Mouse (Mus musculus) intestine, postnatal 0 days (tissue): ENCODE data around the gene Stx4a. TPM values are rescaled to one million over a fixed set of nuclear protein-coding genes. Genes with fewer than 3 reads are reported as not detected.
"Not testable (repeated sequence)": the region's sequence is repeated elsewhere in the genome, so short reads cannot be mapped to it uniquely, and the experiment has no call there.

Source experiments
- ATAC-seq: fragments of 200-750 bp; cut with Nextera tagmentation; 2 replicates; pipeline ENCODE4 v1.8.0; 2017; ENCODE audit warnings: mild to moderate bottlenecking, moderate TSS enrichment, moderate library complexity
- H3K27ac ChIP-seq: fragments of 300-500 bp; sonication (generic); 2 replicates; pipeline ENCODE4 v1.5.1; 2014; ENCODE audit warnings: mild to moderate bottlenecking, low read depth, low read length, moderate library complexity
- H3K27me3 ChIP-seq: fragments of 300-500 bp; sonication (generic); replicated peaks from 2 replicates; pipeline ENCODE4 v1.6.1; 2014; ENCODE audit warnings: low read length, mixed read lengths; ENCODE audit not compliant: control insufficient read depth, insufficient read depth
- H3K36me3 ChIP-seq: fragments of 300-500 bp; sonication (generic); 2 replicates; pipeline ENCODE4 v1.6.1; 2014; ENCODE audit warnings: mild to moderate bottlenecking, moderate library complexity; ENCODE audit not compliant: control insufficient read depth, insufficient read depth
- H3K4me1 ChIP-seq: fragments of 300-500 bp; sonication (generic); replicated peaks from 2 replicates; pipeline ENCODE4 v1.6.1; 2014; ENCODE audit warnings: antibody characterized with exemption, low read length, mixed read lengths; ENCODE audit not compliant: control insufficient read depth, insufficient read depth
- H3K4me2 ChIP-seq: fragments of 300-500 bp; sonication (generic); replicated peaks from 2 replicates; pipeline ENCODE4 v1.6.1; 2014; ENCODE audit warnings: low read depth, mild to moderate bottlenecking, moderate library complexity
- H3K4me3 ChIP-seq: fragments of 300-500 bp; sonication (generic); 2 replicates; pipeline ENCODE4 v1.5.1; 2014; ENCODE audit warnings: low read depth, low read length
- H3K9ac ChIP-seq: fragments of 300-500 bp; sonication (generic); 2 replicates; pipeline ENCODE4 v1.6.1; 2014; ENCODE audit warnings: mild to moderate bottlenecking, low read depth, low read length
- H3K9me3 ChIP-seq: fragments of 300-500 bp; sonication (generic); 2 replicates; pipeline ENCODE4 v1.6.1; 2016; ENCODE audit warnings: mixed run types; ENCODE audit not compliant: control insufficient read depth
- CTCF ChIP-seq: sonication (generic); IDR thresholded peaks from 2 replicates; pipeline ENCODE4 v1.5.1; 2016; ENCODE audit warnings: low read depth, mild to moderate bottlenecking, control low read depth, antibody characterized with exemption, moderate library complexity
- WGBS: fragments of 180-500 bp; shearing (Covaris S2); extraction: QIAGEN DNeasy Blood & Tissue Kit; methylation state at CpG from one replicate; pipeline ENCODE4 v1.1.7; 2014; 5-methylcytosine and 5-hydroxymethylcytosine counted together
- polyA plus RNA-seq: library from polyadenylated mRNA; unstranded; fragments of >200 nt; fragmentation: Nextera tagmentation; extraction: Ambion mirVana; gene quantifications from 2 replicates; pipeline ENCODE4 v1.2.1, GENCODE M21; 2015

Stx4a gene
- 38.9 and 46.6 TPM in 2 replicates for polyA plus RNA-seq

DNA sequence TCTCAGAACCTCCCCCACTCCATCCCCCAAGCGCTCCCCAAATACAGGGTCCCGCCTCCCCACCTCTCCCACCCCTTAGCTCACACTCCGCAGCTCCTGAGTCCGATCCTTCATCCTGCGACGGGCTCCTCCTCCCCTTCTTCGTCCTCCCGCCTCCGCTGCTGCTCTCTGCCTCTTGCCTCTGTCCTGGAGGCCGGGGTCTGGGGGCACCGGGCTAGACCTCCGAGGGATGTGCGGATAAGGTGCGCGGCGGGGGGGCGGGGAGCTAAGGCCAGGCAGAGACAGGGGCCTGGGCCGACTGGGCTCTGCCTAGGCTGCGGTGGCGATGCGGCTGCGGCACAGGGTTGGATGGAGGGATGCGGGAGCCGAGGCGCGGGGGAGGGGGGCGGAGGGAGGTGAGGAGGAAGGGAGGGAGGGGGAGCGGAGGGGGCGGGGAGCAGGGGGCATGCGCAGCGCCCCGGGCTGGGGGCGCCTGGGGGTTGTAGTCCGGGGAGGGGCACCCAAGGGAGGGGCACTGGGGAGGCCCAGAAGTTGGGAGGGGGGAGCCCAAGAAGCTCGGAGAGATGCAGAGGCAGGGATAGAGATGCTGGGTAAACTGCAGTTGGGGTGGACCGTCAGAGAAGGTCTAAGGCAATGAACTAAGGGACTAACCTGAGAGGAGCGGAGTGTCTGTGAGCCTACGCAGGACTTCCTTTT is at the start of gene Stx4a, which contains the start of gene Stx1b:
Gene Stx4a, plus strand, starts transcription at position 119 of the 696 bp plus-strand sequence.
Gene Stx1b, minus strand, starts transcription at position 374 of the 696 bp plus-strand sequence.
- peak; percentile 44; the same call in 1 of the 2 replicates for ATAC-seq
- no peak for TF ChIP-seq CTCF
- whole genome bisulfite sequencing, result 7% methylated on average over 34 of the region's 38 CpGs

DNA sequence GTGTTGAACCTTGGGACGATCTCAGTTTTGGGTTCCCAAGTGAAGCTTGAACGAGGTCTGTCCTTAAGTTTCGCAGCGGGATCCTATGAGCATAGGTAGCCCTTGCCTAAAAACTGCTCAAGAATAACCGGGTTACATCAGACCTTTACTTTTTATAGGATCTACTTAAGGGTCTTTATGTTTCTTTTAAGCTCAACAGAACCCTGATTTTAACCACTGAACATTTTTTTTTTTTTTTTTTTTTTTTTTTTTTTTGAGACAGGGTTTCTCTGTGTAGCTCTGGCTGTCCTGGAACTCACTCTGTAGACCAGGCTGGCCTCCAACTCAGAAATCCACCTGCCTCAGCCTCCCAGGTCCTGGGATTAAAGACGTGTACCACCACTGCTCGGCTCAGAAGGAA is 48.3 kb upstream of the Stx4a start:
- H3K27me3 ChIP-seq, H3K9me3 ChIP-seq, H3K27ac ChIP-seq, H3K9ac ChIP-seq, ATAC-seq, H3K4me1 ChIP-seq, H3K36me3 ChIP-seq: not testable (repeated sequence)
- 68% methylated on average over 7 of the region's 7 CpGs for WGBS
- H3K4me2 ChIP-seq, result peak overlapping the region; percentile 85
- peak overlapping the region; percentile 85 for H3K4me3 ChIP-seq

More for the DNA sequence above, at the start of gene Stx4a, which contains the start of gene Stx1b:
- H3K9me3 ChIP-seq, result no peaks in the 10 kb centered on the region
- peak within 1 kb of the TSS; percentile 61 for H3K4me2 ChIP-seq
- no peak within 1 kb of the TSS; the same call in 1 of the 2 replicates for H3K9ac ChIP-seq
- no peaks in the 10 kb centered on the region for H3K27me3 ChIP-seq
- peak within 1 kb of the TSS; percentile 37 for H3K4me3 ChIP-seq
- H3K4me1 ChIP-seq, result no peaks in the 10 kb centered on the region
- no peaks in the 10 kb centered on the region for H3K36me3 ChIP-seq
- H3K27ac ChIP-seq, result peak within 1 kb of the TSS; percentile 41; the same call in 1 of the 2 replicates

DNA sequence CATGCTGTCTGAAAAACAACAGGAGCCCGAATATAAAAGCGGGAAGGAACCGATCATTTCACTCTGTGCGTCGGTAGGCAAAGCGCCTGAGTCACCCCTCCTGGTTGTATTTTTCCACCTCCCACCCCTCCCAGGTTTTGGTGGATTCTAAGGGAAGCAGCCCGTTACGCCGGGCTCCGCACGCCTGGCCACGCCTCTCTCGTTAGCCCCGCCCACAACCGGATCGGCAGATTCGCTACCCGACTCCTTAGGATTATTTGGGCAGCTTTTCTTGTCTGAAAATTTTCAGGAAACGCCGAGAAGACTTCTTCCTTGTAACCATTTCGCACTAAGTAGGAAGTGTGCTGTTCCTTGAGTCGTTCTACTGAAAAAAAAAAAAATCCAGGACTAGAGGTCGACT is 47.7 kb upstream of the Stx4a start, which contains the start of gene Setd1a:
Gene Setd1a, plus strand, starts transcription at position 245 of the 400 bp plus-strand sequence.
- peak within 1 kb of the TSS; percentile 85 for H3K4me2 ChIP-seq
- no peak for TF ChIP-seq CTCF
- peak within 1 kb of the TSS; percentile 96 for H3K9ac ChIP-seq
- peak within 1 kb of the TSS; percentile 98 for H3K27ac ChIP-seq
- WGBS, result 0% methylated on average over 23 of the region's 23 CpGs
- H3K27me3 ChIP-seq, result no peaks in the 10 kb centered on the region
- H3K4me3 ChIP-seq, result peak within 1 kb of the TSS; percentile 85
- H3K4me1 ChIP-seq, result 0 out of 2 replicates have a peak, but pooled peaks cover 4% of the 10 kb centered on the region
- ATAC-seq, result peak; percentile 50
- H3K9me3 ChIP-seq, result no peaks in the 10 kb centered on the region
- peaks cover 13% of the 10 kb centered on the region for H3K36me3 ChIP-seq

DNA sequence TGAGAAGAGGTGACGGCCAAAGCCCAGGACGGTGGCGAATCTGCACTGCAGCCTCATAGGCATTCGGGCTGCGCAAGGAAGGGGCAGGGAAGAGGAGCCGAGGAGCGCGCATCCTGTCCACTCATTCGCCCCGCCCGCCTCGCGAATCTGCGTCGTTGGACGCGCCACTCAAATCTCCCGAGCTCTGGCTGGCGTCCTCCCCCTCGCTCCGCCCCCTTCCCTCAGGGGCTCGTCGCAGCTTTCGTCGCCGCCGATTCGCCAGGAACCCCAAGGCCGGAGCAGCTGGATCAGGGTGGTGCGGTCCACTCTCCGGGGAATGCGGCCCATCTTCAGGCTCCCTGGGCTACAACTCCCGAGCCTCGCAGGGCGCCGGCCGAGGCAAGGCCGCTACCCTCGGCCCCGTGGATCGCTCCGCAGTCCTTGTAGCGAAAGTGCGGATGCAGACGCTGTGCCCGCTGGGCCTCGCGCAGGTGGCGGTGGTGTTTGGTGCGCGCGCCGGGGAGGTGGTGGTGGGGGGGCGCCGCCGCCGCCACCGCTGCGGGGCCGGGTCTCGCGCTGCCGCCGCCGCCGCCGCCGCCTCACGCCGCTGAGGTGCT is 47.1 kb upstream of the Stx4a start:
- peak overlapping the region; percentile 96 for H3K9ac ChIP-seq
- WGBS, result under 1% methylated on average over 66 of the region's 70 CpGs

DNA sequence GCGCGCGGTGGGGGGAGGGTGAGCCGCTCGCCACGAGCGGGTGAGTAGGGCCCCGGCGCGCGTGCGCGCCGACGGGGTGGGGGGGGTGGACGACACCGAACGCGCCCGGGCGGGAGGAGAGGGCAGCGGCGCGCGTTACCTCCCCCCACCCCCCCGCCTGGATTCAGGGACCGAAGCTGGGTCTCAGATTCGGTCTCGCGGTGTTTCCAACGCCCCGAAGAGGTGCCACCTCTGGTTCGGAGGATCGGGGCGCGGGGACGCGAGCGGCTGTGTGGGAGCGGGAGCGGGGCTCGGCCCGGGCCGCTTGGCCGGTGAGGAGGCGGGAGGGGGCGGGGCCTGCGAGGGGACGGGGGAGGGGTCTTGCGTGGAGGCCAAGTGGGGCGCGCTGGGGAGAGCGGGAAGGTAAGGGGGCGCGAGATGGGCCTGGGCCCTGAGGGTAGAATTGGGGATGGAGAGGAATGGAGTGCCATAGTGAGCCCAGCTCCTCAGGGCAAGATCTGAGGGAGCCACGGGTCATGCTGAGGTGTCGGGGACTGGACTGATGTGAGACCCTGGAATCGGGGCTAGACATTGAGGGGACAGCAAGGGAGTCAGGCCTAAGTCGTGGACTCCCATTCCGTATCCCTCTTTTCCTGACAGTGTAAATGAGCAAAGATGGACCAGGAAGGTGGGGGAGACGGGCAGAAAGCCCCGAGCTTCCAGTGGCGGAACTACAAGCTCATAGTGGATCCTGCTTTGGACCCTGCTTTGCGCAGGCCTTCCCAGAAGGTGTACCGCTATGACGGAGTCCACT is 46.4 kb upstream of the Stx4a start:
- Histone ChIP-seq H3K36me3 (peaks cover 25% of the 10 kb centered on the region), H3K9ac (peak overlapping the region; percentile 96), H3K27ac (peak overlapping the region; percentile 98), H3K9me3 (no peaks in the 10 kb centered on the region), H3K4me3 (peak overlapping the region; percentile 85), H3K4me2 (peak overlapping the region; percentile 85), H3K27me3 (no peaks in the 10 kb centered on the region), H3K4me1 (0 out of 2 replicates have a peak, but pooled peaks cover 4% of the 10 kb centered on the region)
- TF ChIP-seq CTCF, result no peak
- ATAC-seq, result peak; percentile 22
- 3% methylated on average over 49 of the region's 66 CpGs for WGBS

More for the DNA sequence above, 47.1 kb upstream of the Stx4a start:
- peak overlapping the region; percentile 98 for H3K27ac ChIP-seq
- no peaks in the 10 kb centered on the region for H3K9me3 ChIP-seq
- peaks cover 18% of the 10 kb centered on the region for H3K36me3 ChIP-seq
- no peaks in the 10 kb centered on the region for H3K27me3 ChIP-seq
- H3K4me3 ChIP-seq, result peak overlapping the region; percentile 85
- 0 out of 2 replicates have a peak, but pooled peaks cover 4% of the 10 kb centered on the region for H3K4me1 ChIP-seq
- ATAC-seq, result peak; percentile 92
- peak overlapping the region; percentile 85 for H3K4me2 ChIP-seq
- TF ChIP-seq CTCF, result no peak
